Mouse (Mus musculus): ENCODE results near the gene Fhod1.
A peak's percentile ranks its signal among the peaks of the same experiment; 100 is the strongest.

- peak; percentile 9 for TF ChIP-seq POLR2A (IDR thresholded peaks at IDR 0.05; ENCODE audit: low read depth, low read length)
- TF ChIP-seq CTCF (IDR thresholded peaks at IDR 0.05; ENCODE audit: extremely low read depth, insufficient read depth, insufficient read length, insufficient replicate concordance) = no peak
Measured at GRCm38 (mm10) chr8:105288958-105289732, 58.6 kb downstream of the Fhod1 start.

All from spleen, adult 2 months (tissue).